Mouse (Mus musculus) gastrocnemius, postnatal 10 days (tissue): ENCODE data around the gene Cenps. TPM values are rescaled to one million over a fixed set of nuclear protein-coding genes. Genes with fewer than 3 reads are reported as not detected.

ENCODE experiments used
- DNase-seq: peaks from one replicate; pipeline ENCODE4 v3.0.0; 2021; ENCODE audit warnings: mixed read lengths
- total RNA-seq, 2 experiments: library from RNA; stranded (reverse); gene quantifications; 2 replicates each; pipeline ENCODE4 v1.2.3; 2021

Cenps gene
- total RNA-seq, 2 experiments from 2014 or later, result 8.8 to 10.7 TPM

DNA sequence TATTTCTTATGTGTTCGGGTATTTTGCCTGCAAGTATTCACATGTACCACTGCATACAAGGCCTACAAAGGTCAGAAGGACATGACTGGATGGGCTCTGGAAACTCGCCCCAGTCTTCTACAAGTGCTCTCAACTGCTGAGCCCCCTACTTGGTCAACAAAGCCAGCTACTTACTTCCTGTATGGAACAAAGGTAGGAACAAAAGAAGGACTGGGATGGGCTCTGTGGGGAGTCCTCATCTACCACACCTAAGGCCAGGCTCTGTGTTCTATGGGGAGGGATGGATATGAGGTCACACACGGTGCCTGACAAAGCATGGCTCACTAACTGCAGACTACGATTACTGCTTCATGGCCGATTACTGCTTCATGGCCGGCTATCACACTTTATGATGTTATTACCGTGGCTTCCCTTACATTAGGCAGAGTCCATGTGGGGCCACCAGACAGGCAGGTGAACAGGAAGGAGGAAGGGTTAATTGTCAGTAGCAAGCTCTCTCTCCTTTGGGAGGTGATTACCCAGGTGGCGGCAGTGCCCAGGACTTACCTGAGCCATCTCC lies 20.1 kb upstream of the Cenps start:
- no peak for DNase-seq

DNA sequence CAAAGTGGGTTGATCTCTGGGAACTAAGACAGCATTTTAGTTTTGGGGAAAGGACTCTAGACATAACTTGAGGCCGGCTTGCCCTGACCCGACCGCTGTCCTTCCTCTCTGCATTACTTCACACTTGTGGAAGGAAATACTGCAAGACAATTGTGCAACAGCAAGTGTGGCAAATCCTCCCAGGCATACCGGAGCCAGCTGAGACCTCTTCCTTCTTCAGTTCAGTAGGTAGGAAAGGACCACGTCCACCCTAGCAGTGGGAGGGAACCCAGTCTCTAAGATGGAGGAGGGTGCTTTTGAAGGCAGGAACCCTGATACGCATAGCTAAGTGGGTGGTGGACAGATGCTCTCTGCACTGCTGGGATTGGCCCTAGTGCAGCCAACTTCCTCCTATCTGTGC lies 18.3 kb upstream of the Cenps start:
- no peak for DNase-seq

- DNase-seq, result no peak
Measured at GRCm38 (mm10) chr4:149154859-149155258, 17.4 kb upstream of the Cenps start.

GRCm38 (mm10) chr4:149150721-149151120 lies 13.3 kb upstream of the Cenps start:
- no peak for DNase-seq

DNA sequence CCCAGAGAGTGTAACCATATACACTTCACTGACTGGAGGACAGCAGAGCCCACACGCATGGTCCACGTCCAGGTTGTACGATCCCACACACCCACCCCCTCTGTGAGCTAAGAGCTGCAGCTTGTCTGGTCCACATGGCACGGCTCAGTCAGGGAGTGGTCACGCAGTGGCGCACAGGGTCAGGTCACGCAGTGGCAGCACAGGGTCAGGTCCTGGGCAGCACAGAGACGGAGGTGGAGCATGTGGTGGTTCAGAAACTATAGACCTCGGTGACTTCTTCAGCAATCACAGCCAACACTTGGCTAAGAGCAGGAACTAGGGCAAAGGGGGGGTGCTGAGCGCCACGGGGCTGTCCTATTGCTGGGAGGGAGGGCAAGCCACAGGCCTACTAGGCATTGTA lies 12.8 kb upstream of the Cenps start:
- DNase-seq, result no peak

GRCm38 (mm10) chr4:149149611-149150010 lies 12.2 kb upstream of the Cenps start:
- DNase-seq, result peak; percentile 41

- no peak for DNase-seq
Measured at GRCm38 (mm10) chr4:149149196-149149595, 11.8 kb upstream of the Cenps start.

GRCm38 (mm10) chr4:149148084-149148483 lies 10.7 kb upstream of the Cenps start:
- no peak for DNase-seq

DNA sequence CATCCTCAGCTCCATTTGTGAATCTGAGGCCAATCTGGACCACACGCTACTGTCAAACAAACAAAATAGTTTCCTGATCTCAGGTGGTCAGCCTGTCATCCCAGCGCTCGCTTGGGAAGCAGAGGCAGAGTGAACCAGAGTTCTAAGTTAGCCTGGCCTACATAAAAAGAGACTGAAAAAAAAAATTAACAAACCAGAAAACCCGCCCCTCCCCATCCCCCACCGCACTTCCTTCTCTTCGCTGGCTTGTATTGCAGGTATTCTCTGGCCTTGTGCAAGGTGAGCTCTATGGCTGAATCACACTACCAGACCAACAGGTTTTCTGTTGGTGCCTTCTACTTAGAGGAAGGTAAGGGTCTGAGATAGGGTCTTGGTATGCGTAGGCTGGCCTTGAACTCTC lies 10.1 kb upstream of the Cenps start:
- no peak for DNase-seq

- DNase-seq, result no peak
Measured at GRCm38 (mm10) chr4:149145151-149145550, 7.7 kb upstream of the Cenps start.

- DNase-seq, result peak; percentile 77
Measured at GRCm38 (mm10) chr4:149144459-149144858, 7.0 kb upstream of the Cenps start.

- no peak for DNase-seq
Measured at GRCm38 (mm10) chr4:149143594-149143993, 6.2 kb upstream of the Cenps start.

GRCm38 (mm10) chr4:149138515-149138914 lies 1.1 kb upstream of the Cenps start:
- no peak for DNase-seq

DNA sequence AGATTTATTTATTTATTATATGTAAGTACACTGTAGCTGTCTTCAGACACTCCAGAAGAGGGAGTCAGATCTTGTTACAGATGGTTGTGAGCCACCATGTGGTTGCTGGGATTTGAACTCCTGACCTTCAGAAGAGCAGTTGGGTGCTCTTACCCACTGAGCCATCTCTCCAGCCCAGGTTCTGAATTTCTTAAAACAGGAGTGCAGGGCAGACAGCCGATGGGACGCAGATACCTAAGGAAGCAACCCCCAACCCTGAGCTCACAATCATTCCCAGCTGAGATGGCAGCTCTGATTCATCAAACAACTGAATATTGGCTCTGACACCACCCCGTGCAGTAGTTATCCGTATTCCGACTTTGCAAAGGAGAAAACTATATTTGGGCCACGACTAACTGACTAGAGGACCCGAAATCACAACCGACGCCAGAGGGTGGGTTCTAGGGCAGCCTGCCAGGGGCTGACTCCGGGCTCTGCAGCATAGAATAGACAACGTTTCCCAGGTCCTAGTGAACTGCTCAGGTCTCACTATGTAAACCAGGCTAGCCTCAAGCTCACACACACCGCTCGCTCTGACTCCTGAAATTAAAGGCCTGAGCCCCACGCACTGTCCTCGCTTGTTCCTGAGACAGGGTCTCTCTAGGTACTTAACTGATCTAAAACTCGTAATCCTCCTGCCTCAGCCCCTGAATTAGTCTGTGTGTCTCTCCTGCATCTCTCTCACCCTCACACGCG lies 1.1 kb downstream of the Cenps start:
- DNase-seq, result peak; percentile 28

- no peak for DNase-seq
Measured at GRCm38 (mm10) chr4:149133395-149133794, 4.0 kb downstream of the Cenps start.

GRCm38 (mm10) chr4:149131789-149132565 lies 5.5 kb downstream of the Cenps start:
- DNase-seq, result no peak

GRCm38 (mm10) chr4:149131021-149131752 lies 6.2 kb downstream of the Cenps start:
- no peak for DNase-seq

- no peak for DNase-seq
Measured at GRCm38 (mm10) chr4:149128467-149128866, 9.0 kb downstream of the Cenps start.

GRCm38 (mm10) chr4:149126663-149127062 lies 10.8 kb downstream of the Cenps start, which contains the start of gene Cort:
Cort (minus strand) TSS chr4:149126763.
- no peak for DNase-seq

DNA sequence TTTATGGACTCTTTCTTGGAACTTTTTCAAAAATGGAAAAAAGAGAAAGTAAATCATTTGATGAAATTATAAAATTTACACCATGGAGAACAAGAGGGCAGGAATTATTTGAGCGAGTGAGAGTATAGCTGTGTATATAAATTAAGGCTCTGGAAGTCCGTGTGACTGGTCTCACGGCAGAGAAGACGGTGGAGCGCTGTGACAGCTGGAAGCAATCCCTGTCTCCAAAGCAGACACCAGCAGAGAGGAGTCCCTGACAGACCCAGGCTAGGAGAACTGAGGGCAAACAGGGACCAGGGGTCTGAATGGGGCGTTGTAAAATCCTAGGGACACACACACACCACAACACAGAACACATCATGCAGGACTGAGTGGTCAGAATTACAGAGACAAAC lies 11.3 kb downstream of the Cenps start:
- no peak for DNase-seq

GRCm38 (mm10) chr4:149125341-149126114 lies 11.9 kb downstream of the Cenps start:
- DNase-seq, result no peak

DNA sequence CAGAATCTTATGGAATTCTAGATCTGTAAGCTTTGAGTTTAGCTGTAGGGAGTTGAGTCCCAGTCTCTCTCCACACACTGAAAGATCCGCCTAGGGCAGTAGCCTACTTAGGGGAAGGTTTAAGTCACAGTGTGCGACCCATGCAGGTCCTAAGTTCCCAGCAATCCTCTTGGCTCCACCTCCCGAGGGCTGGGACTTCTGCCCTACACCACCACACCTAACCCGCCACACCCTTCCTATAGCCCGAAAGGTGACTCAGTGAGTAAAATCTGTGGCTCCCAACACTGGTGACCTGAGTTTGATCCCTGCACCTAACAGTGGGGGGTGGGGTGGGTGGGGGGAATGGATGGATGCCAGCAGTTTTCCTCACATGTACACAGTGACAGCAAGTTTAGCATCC lies 14.0 kb downstream of the Cenps start:
- DNase-seq, result no peak
